Mouse (Mus musculus) heart, adult 2 months (tissue): Measurements from ENCODE around the gene 1810009A15Rik. TPM values are rescaled to one million over a fixed set of nuclear protein-coding genes. Genes with fewer than 3 reads are reported as not detected.

Experiments used
- DNase-seq, 2 experiments: peaks; one replicate each; pipeline ENCODE4 v3.0.0; 2021
- H3K27ac ChIP-seq: fragments of 200-600 bp; 2 replicates; pipeline ENCODE4 v1.8.1; 2022
- H3K27me3 ChIP-seq: fragments of 200-500 bp; 2 replicates; pipeline ENCODE4 v1.6.1; 2012; ENCODE audit warnings: mild to moderate bottlenecking, low read length, inconsistent platforms, mixed read lengths; ENCODE audit not compliant: control insufficient read depth, insufficient read depth
- H3K36me3 ChIP-seq: fragments of 200-500 bp; 2 replicates; pipeline ENCODE4 v1.6.1; 2012; ENCODE audit warnings: low read length, inconsistent platforms; ENCODE audit not compliant: control insufficient read depth, insufficient read depth
- H3K4me1 ChIP-seq: fragments of 200-500 bp; 2 replicates; pipeline ENCODE4 v1.6.1; 2011; ENCODE audit warnings: low read length; ENCODE audit not compliant: control insufficient read depth, insufficient read depth
- H3K4me3 ChIP-seq: fragments of 200-600 bp; 2 replicates; pipeline ENCODE4 v1.8.1; 2022
- H3K79me2 ChIP-seq: fragments of 200-500 bp; replicated peaks from 2 replicates; pipeline ENCODE4 v1.6.1; 2012; ENCODE audit warnings: mild to moderate bottlenecking, inconsistent platforms, low read length, moderate library complexity, mixed read lengths; ENCODE audit not compliant: control insufficient read depth, insufficient read depth
- H3K9ac ChIP-seq: fragments of 200-500 bp; 2 replicates; pipeline ENCODE4 v1.6.1; 2012; ENCODE audit warnings: low read depth, mild to moderate bottlenecking, control low read depth, inconsistent platforms, low read length, mixed read lengths
- CTCF ChIP-seq: fragments of 200-600 bp; IDR thresholded peaks from 2 replicates; pipeline ENCODE4 v1.8.1; 2022; ENCODE audit warnings: antibody characterized with exemption, mild to moderate bottlenecking, moderate library complexity
- EP300 ChIP-seq: fragments of 200-500 bp; IDR thresholded peaks from 2 replicates; pipeline ENCODE4 v1.6.1; 2011; ENCODE audit warnings: low read depth, low read length, control low read depth; ENCODE audit not compliant: insufficient read depth
- POLR2A ChIP-seq: fragments of 200-500 bp; IDR thresholded peaks from 2 replicates; pipeline ENCODE4 v1.6.1; 2011; ENCODE audit warnings: mild to moderate bottlenecking, low read depth, low read length, control low read depth; ENCODE audit not compliant: insufficient read depth
- WGBS: fragments of 180-500 bp; shearing (Covaris S2); methylation state at CpG from one replicate; pipeline ENCODE4 v1.1.7; 2018; 5-methylcytosine and 5-hydroxymethylcytosine counted together
- intact Hi-C: fragments of 180-260 bp; cut with DNase I; formaldehyde crosslinking; loops from one replicate; pipeline ENCODE4 v1.15.1; 2025
- polyA plus RNA-seq: library from polyadenylated mRNA; depleted of rRNA; stranded (reverse); fragments of >200 nt; gene quantifications from 2 replicates; pipeline ENCODE4 v1.2.3, GENCODE M21; 2012
- total RNA-seq, 2 experiments: library from RNA; stranded (reverse); gene quantifications; 2 replicates each; pipeline ENCODE4 v1.2.3; 2021

Gene 1810009A15Rik
- total and polyA plus RNA-seq, 3 experiments = 10.1 to 21.0 (median 15.6) TPM

GRCm38 (mm10) chr19:8920836-8921291, 32.2 kb downstream of the 1810009A15Rik start:
- no peaks in the 10 kb centered on the region for H3K79me2 ChIP-seq
- peak overlapping the region; percentile 94 for H3K4me3 ChIP-seq
- intact Hi-C loops = loop anchor here (2.0 kb wide), 1 partner anchor 22 kb away; the partner anchor contains the start of gene Ganab
- peaks cover 4% of the 10 kb centered on the region for H3K4me1 ChIP-seq
- peak overlapping the region; percentile 95 for H3K27ac ChIP-seq
- H3K36me3 ChIP-seq = 0 out of 2 replicates have a peak, but pooled peaks cover 3% of the 10 kb centered on the region
- WGBS = under 1% methylated on average over 6 of the region's 6 CpGs
- no peak for DNase-seq
- H3K9ac ChIP-seq = peak overlapping the region; percentile 93
- no peaks in the 10 kb centered on the region for H3K27me3 ChIP-seq
- TF ChIP-seq EP300 = no peak
- TF ChIP-seq CTCF = no peak
- TF ChIP-seq POLR2A = no peak

GRCm38 (mm10) chr19:8921741-8922140, 33.1 kb downstream of the 1810009A15Rik start:
- H3K4me3 ChIP-seq = no peak overlapping the region
- WGBS = 75% methylated on average over 9 of the region's 9 CpGs
- H3K9ac ChIP-seq = no peak overlapping the region
- TF ChIP-seq EP300 (no peak), POLR2A (no peak), CTCF (no peak)
- no peaks in the 10 kb centered on the region for H3K79me2 ChIP-seq
- H3K36me3 ChIP-seq = 0 out of 2 replicates have a peak, but pooled peaks cover 3% of the 10 kb centered on the region
- H3K27me3 ChIP-seq = no peaks in the 10 kb centered on the region
- DNase-seq = no peak
- H3K4me1 ChIP-seq = peaks cover 4% of the 10 kb centered on the region
- intact Hi-C loops = loop anchor here (2.0 kb wide), 1 partner anchor 23 kb away; the partner anchor contains the start of gene Ganab
- H3K27ac ChIP-seq = no peak overlapping the region

GRCm38 (mm10) chr19:8926766-8927165, 38.1 kb downstream of the 1810009A15Rik start:
- Histone ChIP-seq H3K4me3 (no peak overlapping the region), H3K27me3 (no peaks in the 10 kb centered on the region), H3K36me3 (no peaks in the 10 kb centered on the region), H3K79me2 (no peaks in the 10 kb centered on the region), H3K4me1 (no peaks in the 10 kb centered on the region; the same call in 1 of the 2 replicates), H3K27ac (no peak overlapping the region), H3K9ac (no peak overlapping the region)
- no peak for DNase-seq
- TF ChIP-seq CTCF (no peak), EP300 (no peak), POLR2A (no peak)
- intact Hi-C loops = no loop called here
- WGBS = 80% methylated on average over 2 of the region's 2 CpGs

GRCm38 (mm10) chr19:8927891-8928525, 39.4 kb downstream of the 1810009A15Rik start:
- no peaks in the 10 kb centered on the region for H3K36me3 ChIP-seq
- intact Hi-C loops = no loop called here
- no peak overlapping the region for H3K4me3 ChIP-seq
- DNase-seq = no peak
- H3K27me3 ChIP-seq = no peaks in the 10 kb centered on the region
- 87% methylated on average over 12 of the region's 12 CpGs for WGBS
- no peaks in the 10 kb centered on the region for H3K79me2 ChIP-seq
- no peaks in the 10 kb centered on the region; the same call in 1 of the 2 replicates for H3K4me1 ChIP-seq
- H3K9ac ChIP-seq = no peak overlapping the region
- TF ChIP-seq EP300 = no peak
- TF ChIP-seq POLR2A = no peak
- no peak for TF ChIP-seq CTCF
- H3K27ac ChIP-seq = no peak overlapping the region; the same call in 1 of the 2 replicates

- DNase-seq = no peak
- Histone ChIP-seq H3K27ac (peak overlapping the region; percentile 83), H3K4me1 (no peaks in the 10 kb centered on the region; the same call in 1 of the 2 replicates), H3K9ac (peak overlapping the region; percentile 87), H3K79me2 (no peaks in the 10 kb centered on the region), H3K36me3 (no peaks in the 10 kb centered on the region), H3K27me3 (no peaks in the 10 kb centered on the region), H3K4me3 (peak overlapping the region; percentile 66)
- WGBS = 20% methylated on average over 16 of the region's 16 CpGs
- intact Hi-C loops = loop anchor here (1.0 kb wide), 1 partner anchor 13 kb away; the partner anchor contains the start of gene Mta2
- TF ChIP-seq CTCF (no peak), POLR2A (no peak), EP300 (no peak)
Observed at GRCm38 (mm10) chr19:8928689-8929223, 40.1 kb downstream of the 1810009A15Rik start.
